Mouse (Mus musculus): ENCODE measurements around the gene Dach2.
"Not testable (repeated sequence)": the region's sequence is repeated elsewhere in the genome, so short reads cannot be mapped to it uniquely, and the experiment has no call there.

Dach2 gene

GRCm38 (mm10) chrX:113297404-113297803 is at the start of gene Dach2:
TSS of gene Dach2 (plus strand) at chrX:113297510.
- peak; percentile 16 to 22 for DNase-seq

GRCm38 (mm10) chrX:113252427-113252826 is 44.9 kb upstream of the Dach2 start:
- DNase-seq, result not testable (repeated sequence)

- DNase-seq, result peak; percentile 60 to 71
These were observed 721 bp downstream of the Dach2 start for GRCm38 (mm10) chrX:113298031-113298430.

- DNase-seq, result peak in 1 of 2 experiments; percentile 3
These were observed 1.2 kb downstream of the Dach2 start for GRCm38 (mm10) chrX:113298468-113298867.

- no peak for DNase-seq
These were observed 7.0 kb downstream of the Dach2 start for GRCm38 (mm10) chrX:113304323-113304722.

GRCm38 (mm10) chrX:113338143-113338542 is 40.8 kb downstream of the Dach2 start:
- DNase-seq, result no peak

- no peak for DNase-seq
These were observed 97.1 kb downstream of the Dach2 start for GRCm38 (mm10) chrX:113394417-113394816.

- DNase-seq, result no peak
These were observed 111.4 kb downstream of the Dach2 start for GRCm38 (mm10) chrX:113408756-113409155.

GRCm38 (mm10) chrX:113421517-113422187 is 124.3 kb downstream of the Dach2 start:
- DNase-seq, result peak in 1 of 2 experiments; percentile 0

- DNase-seq, result peak; percentile 69 to 74
These were observed 184.8 kb downstream of the Dach2 start for GRCm38 (mm10) chrX:113482131-113482530.

GRCm38 (mm10) chrX:113545106-113545505 is 247.8 kb downstream of the Dach2 start:
- DNase-seq, result peak in 1 of 2 experiments; percentile 1

- no peak for DNase-seq
These were observed 266.6 kb downstream of the Dach2 start for GRCm38 (mm10) chrX:113563897-113564296.

GRCm38 (mm10) chrX:113666069-113666468 is 368.8 kb downstream of the Dach2 start:
- no peak for DNase-seq

GRCm38 (mm10) chrX:113687163-113687562 is 389.9 kb downstream of the Dach2 start:
- DNase-seq, result no peak

GRCm38 (mm10) chrX:113712363-113712762 is 415.1 kb downstream of the Dach2 start:
- DNase-seq, result no peak

GRCm38 (mm10) chrX:113724124-113724523 is 426.8 kb downstream of the Dach2 start:
- DNase-seq, result peak; percentile 18 to 34

GRCm38 (mm10) chrX:113747122-113747521 is 449.8 kb downstream of the Dach2 start:
- no peak for DNase-seq

- peak; percentile 5 to 14 for DNase-seq
These were observed 495.0 kb downstream of the Dach2 start for GRCm38 (mm10) chrX:113792264-113792663.

GRCm38 (mm10) chrX:113810369-113810768 is 513.1 kb downstream of the Dach2 start:
- DNase-seq, result no peak

GRCm38 (mm10) chrX:113826810-113827209 is 529.5 kb downstream of the Dach2 start:
- DNase-seq, result no peak

GRCm38 (mm10) chrX:113833062-113833461 is 535.8 kb downstream of the Dach2 start:
- no peak for DNase-seq

GRCm38 (mm10) chrX:113867835-113868495 is 570.7 kb downstream of the Dach2 start:
- no peak for DNase-seq

All from cerebellum, postnatal 14 days (tissue).